Mouse (Mus musculus): ENCODE measurements at regions not wholly inside any gene's neighbourhood (a gene's known extent, or its start where the extent isn't known, plus 50 kb on each side); places are given as distances from the start of the nearest gene placed in this dataset.

DNA sequence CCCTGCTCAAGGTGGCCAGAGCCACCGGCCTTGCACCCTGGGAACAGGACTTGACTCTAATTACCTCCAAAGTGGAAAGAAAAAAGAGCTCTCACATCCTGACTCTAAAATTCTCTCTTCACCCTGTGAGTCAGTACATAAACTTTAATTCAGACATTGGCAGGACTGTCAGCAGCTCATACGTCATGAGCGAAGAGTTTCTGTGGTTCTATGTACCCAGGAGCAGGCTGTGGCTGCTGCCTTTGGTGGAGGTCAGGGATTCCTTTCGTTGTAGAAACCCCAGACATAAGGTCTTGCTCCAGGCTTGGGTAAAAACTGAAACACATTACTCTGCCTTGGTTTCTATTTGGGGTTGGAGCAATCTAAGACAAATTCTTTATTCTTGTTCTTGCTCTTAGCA, 319.4 kb downstream of the Foxa2 start:
- no peaks in the 10 kb centered on the region for H3K9me3 ChIP-seq (ENCODE audit: control insufficient read depth, low read length)
- H3K4me2 ChIP-seq (ENCODE audit: low read length): no peak overlapping the region
- no peaks in the 10 kb centered on the region for H3K36me3 ChIP-seq (ENCODE audit: control insufficient read depth, insufficient read depth)
- no peaks in the 10 kb centered on the region for H3K27me3 ChIP-seq (replicated peaks; ENCODE audit: control insufficient read depth, insufficient read depth, low read length)
- ATAC-seq: no peak
- H3K9ac ChIP-seq (replicated peaks; ENCODE audit: low read depth, low read length): no peak overlapping the region
- no peak overlapping the region for H3K27ac ChIP-seq (ENCODE audit: low read length)
- WGBS: 87% methylated on average over 4 of the region's 4 CpGs
- H3K4me3 ChIP-seq (replicated peaks; ENCODE audit: low read length): no peak overlapping the region
- H3K4me1 ChIP-seq (replicated peaks; ENCODE audit: control insufficient read depth, insufficient read depth, low read length): no peaks in the 10 kb centered on the region

DNA sequence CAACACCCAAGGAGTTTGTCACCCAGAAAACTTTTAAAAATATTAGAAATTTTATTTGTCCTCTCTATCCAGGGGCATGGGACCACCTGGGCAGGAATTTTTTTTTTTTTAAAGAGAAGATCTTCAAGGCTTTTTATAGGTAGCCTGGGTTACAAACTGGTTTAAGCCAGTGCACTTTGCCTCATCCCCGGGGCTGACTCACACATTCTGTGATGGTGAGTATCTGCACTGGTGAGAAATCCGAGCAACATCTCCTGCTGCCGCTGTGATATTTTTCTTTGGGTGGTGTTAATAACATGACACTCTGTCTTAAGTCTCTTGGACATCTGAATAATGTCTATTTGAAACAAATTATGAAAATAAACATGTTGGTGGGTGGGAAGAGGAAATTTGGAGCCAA, 327.8 kb downstream of the Foxa2 start:
- no peak overlapping the region for H3K27ac ChIP-seq (ENCODE audit: low read length)
- H3K9ac ChIP-seq (replicated peaks; ENCODE audit: low read depth, low read length): no peak overlapping the region
- no peak for ATAC-seq
- H3K27me3 ChIP-seq (replicated peaks; ENCODE audit: control insufficient read depth, insufficient read depth, low read length): no peaks in the 10 kb centered on the region
- no peak overlapping the region for H3K4me2 ChIP-seq (ENCODE audit: low read length)
- no peaks in the 10 kb centered on the region for H3K4me1 ChIP-seq (replicated peaks; ENCODE audit: control insufficient read depth, insufficient read depth, low read length)
- 82% methylated on average over 3 of the region's 3 CpGs for WGBS
- H3K9me3 ChIP-seq (ENCODE audit: control insufficient read depth, low read length): no peaks in the 10 kb centered on the region
- H3K36me3 ChIP-seq (ENCODE audit: control insufficient read depth, insufficient read depth): no peaks in the 10 kb centered on the region
- no peak overlapping the region for H3K4me3 ChIP-seq (replicated peaks; ENCODE audit: low read length)

DNA sequence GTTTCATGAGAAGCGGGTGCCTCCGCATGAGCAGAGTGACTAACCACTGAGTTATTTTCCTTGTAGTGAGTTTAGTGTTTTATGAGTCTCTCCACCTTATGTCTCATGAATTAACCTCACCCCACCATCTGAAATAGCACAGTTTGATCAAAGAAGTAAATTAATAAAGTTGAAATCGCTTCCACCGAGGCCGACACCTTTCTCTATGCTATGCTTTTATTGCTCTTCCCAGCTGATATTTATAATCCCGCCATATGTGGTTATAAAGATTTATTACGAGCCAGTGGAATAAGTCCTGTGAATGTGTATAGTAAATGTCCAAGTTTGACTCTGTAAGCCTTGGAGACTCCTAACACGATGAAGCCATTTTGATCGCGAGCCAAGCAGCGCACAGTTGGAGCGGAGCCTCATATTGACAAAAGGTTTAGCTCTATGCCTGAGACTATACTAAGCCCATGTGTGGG, 329.3 kb downstream of the Foxa2 start:
- Histone ChIP-seq H3K4me1 (replicated peaks; ENCODE audit: control insufficient read depth, insufficient read depth, low read length) (no peaks in the 10 kb centered on the region), H3K9ac (replicated peaks; ENCODE audit: low read depth, low read length) (no peak overlapping the region), H3K4me3 (replicated peaks; ENCODE audit: low read length) (no peak overlapping the region), H3K27ac (ENCODE audit: low read length) (no peak overlapping the region), H3K9me3 (ENCODE audit: control insufficient read depth, low read length) (no peaks in the 10 kb centered on the region), H3K36me3 (ENCODE audit: control insufficient read depth, insufficient read depth) (no peaks in the 10 kb centered on the region), H3K27me3 (replicated peaks; ENCODE audit: control insufficient read depth, insufficient read depth, low read length) (no peaks in the 10 kb centered on the region), H3K4me2 (ENCODE audit: low read length) (no peak overlapping the region)
- WGBS: 93% methylated on average over 12 of the region's 12 CpGs
- ATAC-seq: no peak

DNA sequence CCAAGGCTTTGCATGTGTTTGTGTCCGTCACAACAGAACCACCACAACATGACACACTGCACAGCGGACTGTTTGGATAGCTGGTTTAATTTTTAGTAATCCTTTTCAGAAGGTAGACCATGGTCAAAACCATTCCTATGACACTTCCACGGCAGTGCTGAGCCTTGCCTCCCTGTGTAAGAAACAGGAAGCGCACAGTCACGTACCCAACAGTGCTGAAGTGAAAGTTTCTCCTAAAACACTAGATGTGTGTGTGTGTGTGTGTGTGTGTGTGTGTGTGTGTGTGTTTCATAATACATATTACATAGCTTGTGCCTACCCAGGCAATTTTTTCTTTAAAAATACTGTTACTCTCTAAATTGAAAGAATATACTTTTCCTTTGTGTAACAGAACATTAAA, 331.0 kb downstream of the Foxa2 start:
- Histone ChIP-seq H3K27me3 (replicated peaks; ENCODE audit: control insufficient read depth, insufficient read depth, low read length) (no peaks in the 10 kb centered on the region), H3K4me2 (ENCODE audit: low read length) (no peak overlapping the region), H3K9ac (replicated peaks; ENCODE audit: low read depth, low read length) (no peak overlapping the region), H3K4me1 (replicated peaks; ENCODE audit: control insufficient read depth, insufficient read depth, low read length) (peaks cover 3% of the 10 kb centered on the region), H3K4me3 (replicated peaks; ENCODE audit: low read length) (no peak overlapping the region), H3K9me3 (ENCODE audit: control insufficient read depth, low read length) (no peaks in the 10 kb centered on the region), H3K36me3 (ENCODE audit: control insufficient read depth, insufficient read depth) (no peaks in the 10 kb centered on the region), H3K27ac (ENCODE audit: low read length) (no peak overlapping the region)
- WGBS: 94% methylated on average over 5 of the region's 5 CpGs
- ATAC-seq: no peak

DNA sequence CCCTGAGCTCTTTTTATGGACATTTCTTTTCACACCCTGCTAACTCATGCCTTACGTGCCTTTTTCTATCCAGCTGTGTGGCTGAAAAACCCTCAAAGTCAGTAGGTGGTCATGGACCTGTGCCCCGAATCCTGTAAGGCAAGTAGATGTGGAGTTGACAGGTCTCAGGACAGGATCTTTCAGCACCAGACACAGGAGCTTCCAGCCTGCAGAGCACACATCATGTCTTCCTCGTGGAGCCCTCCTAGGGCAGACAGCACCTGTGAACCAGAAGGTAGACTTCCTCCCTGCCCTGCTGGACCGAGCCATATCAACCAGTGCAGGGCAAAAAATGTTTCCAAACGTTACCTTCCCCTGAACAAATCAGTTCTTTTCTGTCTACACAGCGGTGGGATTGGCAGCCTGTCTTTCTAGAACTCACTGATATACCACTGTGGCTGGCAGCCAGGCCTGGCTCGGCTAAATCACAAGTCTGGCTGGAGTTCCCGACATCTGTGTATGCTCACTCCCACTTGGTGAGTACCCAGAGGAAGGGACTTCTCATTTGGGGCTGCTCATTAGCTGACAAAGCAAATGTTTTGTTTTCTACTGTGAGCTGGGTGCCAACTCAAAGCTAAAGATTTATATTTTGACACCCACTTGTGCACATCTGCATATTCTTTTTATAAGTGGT, 336.0 kb downstream of the Foxa2 start:
- peak; percentile 91 for ATAC-seq
- no peaks in the 10 kb centered on the region for H3K27me3 ChIP-seq (replicated peaks; ENCODE audit: control insufficient read depth, insufficient read depth, low read length)
- peaks cover 6% of the 10 kb centered on the region for H3K4me1 ChIP-seq (replicated peaks; ENCODE audit: control insufficient read depth, insufficient read depth, low read length)
- H3K9ac ChIP-seq (replicated peaks; ENCODE audit: low read depth, low read length): no peak overlapping the region
- 35% methylated on average over 8 of the region's 8 CpGs for WGBS
- H3K4me3 ChIP-seq (replicated peaks; ENCODE audit: low read length): no peak overlapping the region
- no peaks in the 10 kb centered on the region for H3K36me3 ChIP-seq (ENCODE audit: control insufficient read depth, insufficient read depth)
- no peak overlapping the region for H3K27ac ChIP-seq (ENCODE audit: low read length)
- no peaks in the 10 kb centered on the region for H3K9me3 ChIP-seq (ENCODE audit: control insufficient read depth, low read length)
- H3K4me2 ChIP-seq (ENCODE audit: low read length): no peak overlapping the region

DNA sequence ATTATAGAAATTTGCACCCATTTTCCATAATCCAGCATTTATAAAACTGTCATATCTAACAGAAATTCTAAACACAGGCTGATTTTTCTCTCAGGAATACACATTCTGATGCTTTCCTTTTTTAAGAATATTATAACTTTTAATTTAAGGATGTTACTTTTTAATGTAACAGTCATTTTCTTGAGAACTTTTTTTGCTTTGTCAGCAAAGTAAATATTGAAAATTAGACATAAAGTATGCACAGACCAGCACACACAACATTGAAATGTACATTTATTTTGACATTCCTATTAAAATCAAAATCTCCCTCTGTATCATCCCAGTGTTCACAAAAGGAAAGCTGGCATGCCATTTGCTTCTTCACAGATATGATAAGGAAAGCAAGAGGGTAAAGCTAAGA, 337.0 kb downstream of the Foxa2 start:
- ATAC-seq: no peak
- Histone ChIP-seq H3K9me3 (ENCODE audit: control insufficient read depth, low read length) (no peaks in the 10 kb centered on the region), H3K9ac (replicated peaks; ENCODE audit: low read depth, low read length) (no peak overlapping the region), H3K27me3 (replicated peaks; ENCODE audit: control insufficient read depth, insufficient read depth, low read length) (no peaks in the 10 kb centered on the region), H3K4me3 (replicated peaks; ENCODE audit: low read length) (no peak overlapping the region), H3K4me1 (replicated peaks; ENCODE audit: control insufficient read depth, insufficient read depth, low read length) (peaks cover 6% of the 10 kb centered on the region), H3K27ac (ENCODE audit: low read length) (no peak overlapping the region), H3K36me3 (ENCODE audit: control insufficient read depth, insufficient read depth) (no peaks in the 10 kb centered on the region), H3K4me2 (ENCODE audit: low read length) (no peak overlapping the region)

DNA sequence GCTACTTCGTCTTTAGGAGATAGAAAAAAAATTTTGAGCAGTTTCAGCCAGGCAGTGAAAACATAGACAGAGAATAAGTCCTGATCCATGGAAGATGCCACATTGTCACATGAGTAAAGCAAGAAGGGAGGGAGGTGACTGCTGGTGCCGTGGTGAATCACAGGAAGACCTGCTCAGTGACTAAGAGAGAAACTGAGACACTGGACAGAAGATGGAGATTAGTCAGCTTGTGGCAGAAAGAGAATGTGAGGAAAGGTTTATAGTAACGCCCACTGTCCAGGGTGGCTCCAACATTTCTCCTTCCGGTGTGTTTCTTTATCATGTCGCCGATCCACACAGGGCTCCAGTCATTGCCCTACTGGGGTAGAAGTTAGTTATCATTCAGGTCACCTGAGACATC, 339.6 kb downstream of the Foxa2 start:
- H3K4me1 ChIP-seq (replicated peaks; ENCODE audit: control insufficient read depth, insufficient read depth, low read length): peaks cover 10% of the 10 kb centered on the region
- no peaks in the 10 kb centered on the region for H3K9me3 ChIP-seq (ENCODE audit: control insufficient read depth, low read length)
- no peak overlapping the region for H3K4me3 ChIP-seq (replicated peaks; ENCODE audit: low read length)
- no peak for ATAC-seq
- no peaks in the 10 kb centered on the region for H3K27me3 ChIP-seq (replicated peaks; ENCODE audit: control insufficient read depth, insufficient read depth, low read length)
- no peak overlapping the region for H3K9ac ChIP-seq (replicated peaks; ENCODE audit: low read depth, low read length)
- H3K36me3 ChIP-seq (ENCODE audit: control insufficient read depth, insufficient read depth): no peaks in the 10 kb centered on the region
- H3K4me2 ChIP-seq (ENCODE audit: low read length): no peak overlapping the region
- H3K27ac ChIP-seq (ENCODE audit: low read length): no peak overlapping the region
- WGBS: 91% methylated on average over 6 of the region's 6 CpGs

DNA sequence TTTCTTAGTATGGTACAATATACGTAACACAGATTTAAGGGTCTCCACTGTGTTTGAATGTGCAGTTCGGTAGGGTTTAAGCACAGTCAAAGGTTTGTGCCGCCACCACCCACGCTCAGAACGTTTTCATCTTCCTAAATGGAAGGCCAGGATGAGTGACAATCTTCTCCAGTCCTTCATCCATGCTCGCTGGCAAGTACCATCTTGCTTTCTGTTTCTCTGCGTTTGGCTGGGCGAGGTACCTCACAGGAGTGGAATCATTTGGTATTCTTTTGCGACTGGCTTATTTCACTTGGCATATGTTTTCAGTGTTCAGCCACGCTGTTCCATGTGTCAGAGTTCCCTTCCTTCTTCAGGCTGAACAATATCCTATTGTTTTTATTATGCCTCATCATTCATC, 342.3 kb downstream of the Pax1 start:
- WGBS: 72% methylated on average over 10 of the region's 10 CpGs
- H3K36me3 ChIP-seq (ENCODE audit: control insufficient read depth, insufficient read depth): no peaks in the 10 kb centered on the region
- no peaks in the 10 kb centered on the region for H3K9me3 ChIP-seq (ENCODE audit: control insufficient read depth, low read length)
- no peak overlapping the region for H3K4me3 ChIP-seq (replicated peaks; ENCODE audit: low read length)
- H3K4me2 ChIP-seq (ENCODE audit: low read length): no peak overlapping the region
- no peaks in the 10 kb centered on the region for H3K27me3 ChIP-seq (replicated peaks; ENCODE audit: control insufficient read depth, insufficient read depth, low read length)
- H3K4me1 ChIP-seq (replicated peaks; ENCODE audit: control insufficient read depth, insufficient read depth, low read length): peaks cover 3% of the 10 kb centered on the region; the same call in 1 of the 2 replicates
- H3K27ac ChIP-seq (ENCODE audit: low read length): no peak overlapping the region
- H3K9ac ChIP-seq (replicated peaks; ENCODE audit: low read depth, low read length): no peak overlapping the region
- ATAC-seq: no peak

DNA sequence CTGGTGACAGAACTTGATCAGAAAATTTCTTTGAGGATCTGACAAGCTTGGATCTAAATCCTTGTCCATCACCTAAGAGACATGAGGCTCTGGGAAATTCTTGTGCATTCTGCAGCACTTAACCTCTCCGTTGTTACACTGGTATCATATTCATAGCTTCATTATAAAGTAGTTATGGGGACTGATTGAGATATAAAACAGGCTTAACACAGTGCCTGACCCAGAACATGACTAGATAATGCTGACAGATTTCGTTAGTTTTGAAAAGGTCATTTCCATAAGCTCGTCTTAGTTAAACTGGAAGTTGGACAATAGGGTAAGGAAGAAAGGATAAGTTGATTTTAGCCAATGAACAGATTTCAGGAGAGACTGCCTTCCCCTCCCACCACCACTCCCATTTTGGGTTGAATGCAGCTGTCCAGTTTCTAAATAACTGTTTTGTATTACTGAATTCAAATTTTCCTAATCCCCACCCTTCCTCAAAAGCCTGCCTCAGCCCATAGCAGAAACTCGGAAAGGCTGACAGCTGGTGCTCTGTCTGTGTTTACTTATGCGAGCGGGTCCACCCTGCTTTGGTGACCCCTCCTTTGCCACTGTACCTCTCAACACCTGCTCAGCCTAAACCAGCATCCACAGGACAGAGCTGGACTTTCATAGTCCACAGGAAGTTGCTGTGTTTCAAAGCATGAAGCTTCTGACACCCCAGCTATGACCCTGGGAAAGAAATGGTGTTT, 340.8 kb downstream of the Pax1 start:
- ATAC-seq: peak; percentile 40; the same call in 1 of the 2 replicates
- no peaks in the 10 kb centered on the region for H3K36me3 ChIP-seq (ENCODE audit: control insufficient read depth, insufficient read depth)
- no peaks in the 10 kb centered on the region for H3K9me3 ChIP-seq (ENCODE audit: control insufficient read depth, low read length)
- no peak overlapping the region for H3K4me3 ChIP-seq (replicated peaks; ENCODE audit: low read length)
- WGBS: 22% methylated on average over 6 of the region's 6 CpGs
- no peaks in the 10 kb centered on the region for H3K27me3 ChIP-seq (replicated peaks; ENCODE audit: control insufficient read depth, insufficient read depth, low read length)
- no peak overlapping the region for H3K9ac ChIP-seq (replicated peaks; ENCODE audit: low read depth, low read length)
- H3K27ac ChIP-seq (ENCODE audit: low read length): no peak overlapping the region
- H3K4me1 ChIP-seq (replicated peaks; ENCODE audit: control insufficient read depth, insufficient read depth, low read length): peaks cover 3% of the 10 kb centered on the region; the same call in 1 of the 2 replicates
- H3K4me2 ChIP-seq (ENCODE audit: low read length): no peak overlapping the region

Measured in forebrain, embryonic 16.5 days (tissue).